22 mouse cellular contexts compared by ENCODE assay signal in the genomic region with DNA sequence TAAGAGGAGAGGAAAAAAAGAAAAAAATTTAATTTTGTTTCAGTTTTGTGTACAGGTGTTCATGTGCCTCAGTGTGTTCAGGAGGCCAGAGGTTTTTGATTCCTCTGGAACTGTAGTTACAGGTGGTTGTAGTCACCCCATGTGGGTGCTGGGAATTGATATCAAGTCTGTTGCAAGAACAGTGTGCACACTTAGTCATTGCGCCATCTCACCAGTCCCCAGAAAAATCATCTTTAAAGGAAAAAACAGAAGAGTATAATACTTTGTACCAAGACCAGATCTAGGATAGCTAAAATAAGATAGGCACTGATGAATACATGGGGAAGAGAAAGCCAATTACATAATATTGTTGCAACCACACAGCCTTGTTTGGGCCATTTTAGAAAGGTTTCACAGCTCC.
DNase-seq lines count a peak whose midpoint lies in the region; ATAC-seq and TF ChIP-seq lines count a peak whose summit lies in the region.
"Had no signal": no experiment of that assay in that cellular context is flagged by ENCODE, and none has a peak within 500 bp of the region (broad histone marks: within the 10 kb centered on the region; RNA-seq: fewer than 3 reads in every experiment).

No protein-coding gene starts in this region.

- no peak overlapping the region for H3K4me3 ChIP-seq in layer of hippocampus, adult 2 months
- H3K4me3 ChIP-seq: embryonic facial prominence, embryonic 13.5 days; embryonic facial prominence, embryonic 15.5 days; erythroblast, embryonic 14.5 days; forebrain, embryonic 10.5 days; forebrain, embryonic 12.5 days had no signal

- H3K27ac ChIP-seq in layer of hippocampus, adult 2 months: peak overlapping the region; percentile 80
- H3K27ac ChIP-seq: embryonic facial prominence, embryonic 13.5 days; embryonic facial prominence, embryonic 15.5 days; forebrain, embryonic 10.5 days; forebrain, embryonic 12.5 days had no signal

- ATAC-seq in megakaryocyte, adult 5-6 weeks (ENCODE audit: poor library complexity, severe bottlenecking): peak; percentile 62
- ATAC-seq: forebrain, embryonic 14.5 days; forebrain, embryonic 16.5 days had no signal

- no peak for TF ChIP-seq CTCF in layer of hippocampus, adult 2 months (conservative IDR thresholded peaks at IDR 0.05)

- no peak for DNase-seq in layer of hippocampus, adult 2 months (ENCODE audit: low spot score in 2 of 2)
- DNase-seq in layer of hippocampus, postnatal 25 days (ENCODE audit: extremely low spot score in 1 of 2, low spot score in 1 of 2): no peak
- DNase-seq in 416B (ENCODE audit: low read depth): peak; percentile 46
- DNase-seq in testis, postnatal 10 days (ENCODE audit: low spot score): no peak
- DNase-seq in gastrocnemius, postnatal 4 days (ENCODE audit: low spot score in 2 of 2): no peak
- DNase-seq: adrenal gland, postnatal 10 days; adrenal gland, postnatal 25 days; cerebellum, adult 11 months; cerebellum, adult 18-20 months; cerebellum, adult 8-10 months; cerebellum, adult 9-11 months; cerebellum, postnatal 14 days; cerebellum, postnatal 36 days; embryo, embryonic 11 days had no signal
